In the genomic region with DNA sequence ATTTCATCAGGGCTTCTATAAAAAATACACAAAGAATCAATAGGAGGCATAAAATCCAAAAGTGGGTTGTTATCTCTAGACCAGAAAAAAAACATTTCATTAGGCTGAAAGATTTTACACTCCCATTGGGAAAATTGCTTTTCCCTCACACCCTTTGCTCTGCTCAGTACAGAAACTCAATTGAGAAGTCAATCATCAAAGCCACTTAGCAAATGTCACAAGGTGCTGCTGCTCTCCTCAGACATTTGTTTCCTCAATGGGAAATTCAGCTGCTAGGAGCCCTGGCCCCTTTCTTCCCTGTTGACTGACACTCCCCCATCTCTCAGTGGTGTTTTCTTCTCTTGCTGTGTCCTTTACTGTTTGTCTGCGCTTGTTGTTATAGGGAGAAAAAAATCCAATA, we compare ENCODE assay signal across 21 mouse cellular contexts.
DNase-seq lines count a peak whose midpoint lies in the region; ATAC-seq and TF ChIP-seq lines count a peak whose summit lies in the region.
"Had no signal": no experiment of that assay in that cellular context is flagged by ENCODE, and none has a peak within 500 bp of the region (broad histone marks: within the 10 kb centered on the region; RNA-seq: fewer than 3 reads in every experiment).

No protein-coding gene starts in this region.

- no peaks in the 10 kb centered on the region for H3K36me3 ChIP-seq in forebrain, embryonic 14.5 days (ENCODE audit: control insufficient read depth, insufficient read depth, low read length)
- H3K36me3 ChIP-seq in forebrain, embryonic 10.5 days (replicated peaks) = no peaks in the 10 kb centered on the region
- no peaks in the 10 kb centered on the region for H3K36me3 ChIP-seq in kidney, embryonic 15.5 days
- H3K36me3 ChIP-seq in midbrain, embryonic 11.5 days (ENCODE audit: control insufficient read depth, insufficient read depth, low read length) = no peaks in the 10 kb centered on the region
- no peaks in the 10 kb centered on the region for H3K36me3 ChIP-seq in midbrain, embryonic 10.5 days
- H3K36me3 ChIP-seq: embryonic facial prominence, embryonic 10.5 days; embryonic facial prominence, embryonic 13.5 days; hindbrain, embryonic 12.5 days; hindbrain, embryonic 15.5 days had no signal

- H3K4me3 ChIP-seq in forebrain, embryonic 14.5 days (ENCODE audit: low read depth, low read length) = no peak overlapping the region
- no peak overlapping the region for H3K4me3 ChIP-seq in forebrain, embryonic 10.5 days
- no peak overlapping the region for H3K4me3 ChIP-seq in kidney, embryonic 15.5 days (replicated peaks)
- H3K4me3 ChIP-seq in midbrain, embryonic 11.5 days (ENCODE audit: low read depth, low read length) = no peak overlapping the region
- H3K4me3 ChIP-seq in midbrain, embryonic 10.5 days = no peak overlapping the region
- H3K4me3 ChIP-seq: embryonic facial prominence, embryonic 10.5 days; embryonic facial prominence, embryonic 13.5 days; erythroblast, embryonic 14.5 days; hindbrain, embryonic 12.5 days; hindbrain, embryonic 15.5 days had no signal

- 83% methylated on average over 1 of the region's 1 CpGs for WGBS in forebrain, embryonic 14.5 days
- 90% methylated on average over 1 of the region's 1 CpGs for WGBS in forebrain, embryonic 10.5 days
- 54% methylated on average over 1 of the region's 1 CpGs for WGBS in kidney, embryonic 15.5 days
- WGBS in midbrain, embryonic 11.5 days = 92% methylated on average over 1 of the region's 1 CpGs
- 90% methylated on average over 1 of the region's 1 CpGs for WGBS in midbrain, embryonic 10.5 days

- no peak for TF ChIP-seq CTCF in brain, embryonic 14.5 days (IDR thresholded peaks at IDR 0.05; ENCODE audit: borderline replicate concordance, extremely low read depth, insufficient read depth, insufficient read length)

- TF ChIP-seq POLR2A in brain, embryonic 14.5 days (IDR thresholded peaks at IDR 0.05; ENCODE audit: borderline replicate concordance, extremely low read depth, insufficient read depth, insufficient read length, poor library complexity, severe bottlenecking) = no peak

- H3K27me3 ChIP-seq in forebrain, embryonic 14.5 days (replicated peaks; ENCODE audit: control insufficient read depth, insufficient read depth, low read length) = no peaks in the 10 kb centered on the region
- H3K27me3 ChIP-seq in forebrain, embryonic 10.5 days (ENCODE audit: poor library complexity, severe bottlenecking) = 0 out of 2 replicates have a peak, but pooled peaks cover 5% of the 10 kb centered on the region
- H3K27me3 ChIP-seq in kidney, embryonic 15.5 days = peaks cover 5% of the 10 kb centered on the region; the same call in 1 of the 2 replicates
- no peaks in the 10 kb centered on the region for H3K27me3 ChIP-seq in midbrain, embryonic 11.5 days (ENCODE audit: control insufficient read depth, insufficient read depth, low read length)
- H3K27me3 ChIP-seq in midbrain, embryonic 10.5 days (ENCODE audit: low read depth, poor library complexity, severe bottlenecking) = peaks cover 5% of the 10 kb centered on the region; the same call in 1 of the 2 replicates
- H3K27me3 ChIP-seq: hindbrain, embryonic 15.5 days had no signal

- no peak overlapping the region for H3K4me2 ChIP-seq in forebrain, embryonic 14.5 days (ENCODE audit: low read length)
- no peak overlapping the region for H3K4me2 ChIP-seq in kidney, embryonic 15.5 days
- H3K4me2 ChIP-seq in midbrain, embryonic 11.5 days = no peak overlapping the region
- H3K4me2 ChIP-seq: embryonic facial prominence, embryonic 13.5 days; heart, embryonic 11.5 days; hindbrain, embryonic 12.5 days; hindbrain, embryonic 15.5 days had no signal

- DNase-seq in forebrain, embryonic 14.5 days (ENCODE audit: low spot score) = peak; percentile 37
- DNase-seq in forebrain, embryonic 10.5 days (ENCODE audit: extremely low spot score, low spot score) = no peak
- DNase-seq in kidney, postnatal 36 days = no peak
- peak; percentile 78 for DNase-seq in midbrain, embryonic 11.5 days (ENCODE audit: low spot score, missing footprints)
- no peak for DNase-seq in midbrain, embryonic 10.5 days (ENCODE audit: low spot score)
- peak; percentile 61 for DNase-seq in brain, embryonic 14.5 days (ENCODE audit: low read depth)
- no peak for DNase-seq in adrenal gland, adult 2 months
- DNase-seq: adrenal gland, adult 8-10 months; adrenal gland, postnatal 25 days; cerebellum, adult 18-20 months; cerebellum, adult 9-10 months; gastrocnemius, postnatal 25 days; heart, adult 18-20 months had no signal

- H3K9ac ChIP-seq in forebrain, embryonic 14.5 days (ENCODE audit: low read length) = no peak overlapping the region
- no peak overlapping the region for H3K9ac ChIP-seq in kidney, embryonic 15.5 days
- no peak overlapping the region for H3K9ac ChIP-seq in midbrain, embryonic 11.5 days (ENCODE audit: low read length)
- H3K9ac ChIP-seq: embryonic facial prominence, embryonic 13.5 days; hindbrain, embryonic 12.5 days; hindbrain, embryonic 15.5 days had no signal

- no peaks in the 10 kb centered on the region for H3K9me3 ChIP-seq in forebrain, embryonic 14.5 days (replicated peaks; ENCODE audit: control insufficient read depth, low read length)
- no peaks in the 10 kb centered on the region for H3K9me3 ChIP-seq in forebrain, embryonic 10.5 days
- no peaks in the 10 kb centered on the region for H3K9me3 ChIP-seq in kidney, embryonic 15.5 days (replicated peaks)
- no peaks in the 10 kb centered on the region for H3K9me3 ChIP-seq in midbrain, embryonic 11.5 days (ENCODE audit: control insufficient read depth, low read length)
- no peaks in the 10 kb centered on the region for H3K9me3 ChIP-seq in midbrain, embryonic 10.5 days (replicated peaks)
- H3K9me3 ChIP-seq: embryonic facial prominence, embryonic 10.5 days; embryonic facial prominence, embryonic 13.5 days; hindbrain, embryonic 12.5 days; hindbrain, embryonic 15.5 days had no signal

- H3K27ac ChIP-seq in forebrain, embryonic 14.5 days (ENCODE audit: low read depth, low read length) = no peak overlapping the region
- H3K27ac ChIP-seq in forebrain, embryonic 10.5 days = no peak overlapping the region
- H3K27ac ChIP-seq in kidney, embryonic 15.5 days = no peak overlapping the region
- H3K27ac ChIP-seq in midbrain, embryonic 11.5 days (ENCODE audit: low read depth, low read length) = no peak overlapping the region
- no peak overlapping the region for H3K27ac ChIP-seq in midbrain, embryonic 10.5 days (replicated peaks)
- H3K27ac ChIP-seq: embryonic facial prominence, embryonic 10.5 days; embryonic facial prominence, embryonic 13.5 days; hindbrain, embryonic 12.5 days; hindbrain, embryonic 15.5 days had no signal

- no peak for ATAC-seq in forebrain, embryonic 14.5 days
- peak; percentile 35; the same call in 1 of the 2 replicates for ATAC-seq in kidney, embryonic 15.5 days (replicated peaks; ENCODE audit: low FRiP score)
- ATAC-seq in midbrain, embryonic 11.5 days (ENCODE audit: low FRiP score) = no peak
- ATAC-seq: CD4-positive, CD25-positive, alpha-beta regulatory T cell, adult 4 months had no signal

- H3K4me1 ChIP-seq in forebrain, embryonic 14.5 days (ENCODE audit: control insufficient read depth, insufficient read depth, low read length) = peaks cover 6% of the 10 kb centered on the region; the same call in 1 of the 2 replicates
- H3K4me1 ChIP-seq in forebrain, embryonic 10.5 days = peaks cover 9% of the 10 kb centered on the region; the same call in 1 of the 2 replicates
- peaks cover 10% of the 10 kb centered on the region; the same call in 1 of the 2 replicates for H3K4me1 ChIP-seq in kidney, embryonic 15.5 days
- H3K4me1 ChIP-seq in midbrain, embryonic 11.5 days (ENCODE audit: control insufficient read depth, insufficient read depth, low read length) = no peaks in the 10 kb centered on the region
- peaks cover 15% of the 10 kb centered on the region for H3K4me1 ChIP-seq in midbrain, embryonic 10.5 days
- H3K4me1 ChIP-seq: hindbrain, embryonic 12.5 days had no signal

Comparison
In these comparisons a context has a peak if more than half of its experiments do, and no peak if none do; other contexts are left out.
1. DNase-seq: peak in forebrain, embryonic 14.5 days (single experiment), midbrain, embryonic 11.5 days (single experiment) and brain, embryonic 14.5 days (single experiment); none in forebrain, embryonic 10.5 days (single experiment), kidney, postnatal 36 days (0 of 2), midbrain, embryonic 10.5 days (single experiment) and adrenal gland, adult 2 months (single experiment).